Mouse (Mus musculus) heart, embryonic 15.5 days (tissue): ENCODE measurements around the gene 4922502D21Rik. TPM values are rescaled to one million over a fixed set of nuclear protein-coding genes. Genes with fewer than 3 reads are reported as not detected.
"Not testable (repeated sequence)": the region's sequence is repeated elsewhere in the genome, so short reads cannot be mapped to it uniquely, and the experiment has no call there.

Experiments
- ATAC-seq: fragments of 200-750 bp; cut with Nextera tagmentation; replicated peaks from 2 replicates; pipeline ENCODE4 v1.8.0; 2017; ENCODE audit warnings: low read depth, moderate TSS enrichment; ENCODE audit not compliant: insufficient number of reproducible peaks, insufficient read depth, low FRiP score
- H3K27ac ChIP-seq: fragments of 300-500 bp; sonication (generic); 2 replicates; pipeline ENCODE4 v1.5.1; 2015; ENCODE audit warnings: mild to moderate bottlenecking, inconsistent platforms
- H3K27me3 ChIP-seq: fragments of 300-500 bp; sonication (generic); 2 replicates; pipeline ENCODE4 v1.6.1; 2015; ENCODE audit warnings: inconsistent platforms
- H3K36me3 ChIP-seq: fragments of 300-500 bp; sonication (generic); 2 replicates; pipeline ENCODE4 v1.6.1; 2015; ENCODE audit warnings: mild to moderate bottlenecking, inconsistent platforms
- H3K4me1 ChIP-seq: fragments of 300-500 bp; sonication (generic); replicated peaks from 2 replicates; pipeline ENCODE4 v1.6.1; 2015; ENCODE audit warnings: inconsistent platforms
- H3K4me2 ChIP-seq: fragments of 300-500 bp; sonication (generic); 2 replicates; pipeline ENCODE4 v1.6.1; 2015; ENCODE audit warnings: inconsistent platforms, mild to moderate bottlenecking, moderate library complexity
- H3K4me3 ChIP-seq: fragments of 300-500 bp; sonication (generic); 2 replicates; pipeline ENCODE4 v1.5.1; 2015; ENCODE audit warnings: mild to moderate bottlenecking, inconsistent platforms
- H3K9ac ChIP-seq: fragments of 300-500 bp; sonication (generic); 2 replicates; pipeline ENCODE4 v1.6.1; 2015; ENCODE audit warnings: mild to moderate bottlenecking, inconsistent platforms
- H3K9me3 ChIP-seq: fragments of 300-500 bp; sonication (generic); replicated peaks from 2 replicates; pipeline ENCODE4 v1.6.1; 2016; ENCODE audit warnings: inconsistent platforms
- WGBS: fragments of 180-500 bp; shearing (Covaris S2); methylation state at CpG from one replicate; pipeline ENCODE4 v1.1.7; 2015; ENCODE audit warnings: mixed read lengths; 5-methylcytosine and 5-hydroxymethylcytosine counted together
- polyA plus RNA-seq: library from polyadenylated mRNA; unstranded; fragments of >200 nt; fragmentation: Nextera tagmentation; extraction: Ambion mirVana; gene quantifications from 2 replicates; pipeline ENCODE4 v1.2.1, GENCODE M21; 2015

4922502D21Rik gene
- polyA plus RNA-seq, 1 experiment from 2014 or later, result not detected

GRCm38 (mm10) chr6:129344408-129344807, 12.8 kb upstream of the 4922502D21Rik start:
- Histone ChIP-seq H3K27me3 (no peaks in the 10 kb centered on the region), H3K4me1 (no peaks in the 10 kb centered on the region), H3K9ac (no peak overlapping the region), H3K9me3 (no peaks in the 10 kb centered on the region), H3K4me2 (no peak overlapping the region), H3K36me3 (no peaks in the 10 kb centered on the region), H3K27ac (no peak overlapping the region), H3K4me3 (no peak overlapping the region)
- WGBS, result 69% methylated on average over 3 of the region's 3 CpGs
- no peak for ATAC-seq

GRCm38 (mm10) chr6:129342391-129342790, 10.8 kb upstream of the 4922502D21Rik start, which contains the start of gene Clec12a:
Gene Clec12a (plus strand): TSS chr6:129342691.
- 75% methylated on average over 4 of the region's 4 CpGs for WGBS
- H3K4me3 ChIP-seq, H3K27ac ChIP-seq, H3K9me3 ChIP-seq, H3K9ac ChIP-seq, H3K36me3 ChIP-seq, H3K4me2 ChIP-seq, H3K4me1 ChIP-seq, ATAC-seq, H3K27me3 ChIP-seq: not testable (repeated sequence)

- H3K4me1 ChIP-seq, result no peaks in the 10 kb centered on the region; the same call in 1 of the 2 replicates
- no peaks in the 10 kb centered on the region for H3K36me3 ChIP-seq
- H3K4me2 ChIP-seq, result no peak overlapping the region
- ATAC-seq, result no peak
- H3K9me3 ChIP-seq, result no peaks in the 10 kb centered on the region
- no peak overlapping the region for H3K9ac ChIP-seq
- H3K27me3 ChIP-seq, result no peaks in the 10 kb centered on the region
- no peak overlapping the region for H3K4me3 ChIP-seq
- WGBS, result 59% methylated on average over 1 of the region's 1 CpGs
- no peak overlapping the region for H3K27ac ChIP-seq
Observed at GRCm38 (mm10) chr6:129337751-129338150, 6.2 kb upstream of the 4922502D21Rik start.

DNA sequence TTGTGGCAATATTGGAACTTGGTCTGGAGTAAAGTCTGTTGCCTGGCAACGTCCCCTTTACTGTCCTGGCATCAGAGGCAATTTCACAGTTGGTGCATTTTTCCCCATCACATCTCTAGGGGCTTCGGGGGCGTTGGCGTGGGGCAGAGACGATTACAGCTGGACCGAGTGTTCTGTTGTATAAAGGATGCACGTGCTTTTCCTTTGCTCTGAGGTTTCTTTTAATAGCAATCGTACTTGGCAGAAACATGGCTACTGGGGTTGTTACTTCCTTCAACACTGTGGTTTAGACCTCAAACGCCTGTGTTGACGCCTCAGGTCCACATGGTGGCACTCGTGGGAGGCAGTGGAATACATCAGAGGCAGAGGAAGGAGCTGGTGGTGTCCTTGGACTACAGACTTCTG, 2.1 kb upstream of the 4922502D21Rik start:
- Histone ChIP-seq H3K4me2 (peak overlapping the region; percentile 44; the same call in 1 of the 2 replicates), H3K36me3 (no peaks in the 10 kb centered on the region), H3K27ac (no peak overlapping the region), H3K4me1 (no peaks in the 10 kb centered on the region; the same call in 1 of the 2 replicates), H3K4me3 (no peak overlapping the region), H3K27me3 (no peaks in the 10 kb centered on the region), H3K9me3 (no peaks in the 10 kb centered on the region), H3K9ac (no peak overlapping the region)
- ATAC-seq, result peak; percentile 53
- 17% methylated on average over 11 of the region's 11 CpGs for WGBS

DNA sequence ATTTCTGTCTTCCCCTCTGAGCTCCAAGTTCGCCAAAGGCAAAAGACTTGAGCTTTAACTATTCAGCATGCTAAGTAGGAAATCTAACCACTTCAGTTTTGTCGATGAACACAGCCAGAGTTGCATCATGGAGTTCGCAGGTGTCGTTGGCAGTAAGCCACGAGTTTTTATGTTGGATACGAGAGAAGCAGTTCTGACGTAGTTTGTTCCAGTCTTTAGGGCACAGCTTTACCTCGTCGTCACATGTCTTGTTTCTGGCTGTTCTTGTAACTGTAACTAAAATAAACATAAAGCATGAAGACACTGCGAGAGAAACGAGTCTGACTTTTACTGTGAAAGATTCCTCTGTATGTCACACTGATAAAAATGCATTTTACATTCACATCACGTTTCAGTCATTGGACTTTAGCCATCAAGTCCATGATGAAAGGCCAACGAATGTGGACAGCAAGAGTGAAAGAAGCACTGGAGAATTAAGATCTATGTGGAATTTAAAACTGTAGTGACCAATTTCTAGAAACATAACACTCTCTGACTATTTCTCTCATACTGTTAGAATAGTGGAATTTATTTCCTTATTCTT, 4.9 kb downstream of the 4922502D21Rik start:
- H3K9me3 ChIP-seq, result no peaks in the 10 kb centered on the region
- no peak for ATAC-seq
- H3K9ac ChIP-seq, result no peak overlapping the region
- no peaks in the 10 kb centered on the region for H3K27me3 ChIP-seq
- WGBS, result 50% methylated on average over 13 of the region's 13 CpGs
- no peaks in the 10 kb centered on the region for H3K36me3 ChIP-seq
- H3K4me2 ChIP-seq, result no peak overlapping the region
- H3K27ac ChIP-seq, result no peak overlapping the region
- no peak overlapping the region for H3K4me3 ChIP-seq
- no peaks in the 10 kb centered on the region for H3K4me1 ChIP-seq

GRCm38 (mm10) chr6:129326016-129326415, 5.6 kb downstream of the 4922502D21Rik start:
- 67% methylated on average over 1 of the region's 1 CpGs for WGBS
- ATAC-seq, result no peak
- H3K27ac ChIP-seq, result no peak overlapping the region
- H3K4me1 ChIP-seq, result no peaks in the 10 kb centered on the region
- H3K4me2 ChIP-seq, result no peak overlapping the region
- H3K9ac ChIP-seq, result no peak overlapping the region
- H3K36me3 ChIP-seq, result no peaks in the 10 kb centered on the region
- H3K4me3 ChIP-seq, result no peak overlapping the region
- H3K9me3 ChIP-seq, result no peaks in the 10 kb centered on the region
- no peaks in the 10 kb centered on the region for H3K27me3 ChIP-seq

- Histone ChIP-seq H3K9me3 (no peaks in the 10 kb centered on the region), H3K9ac (no peak overlapping the region), H3K4me2 (no peak overlapping the region), H3K4me1 (no peaks in the 10 kb centered on the region), H3K4me3 (no peak overlapping the region), H3K27me3 (no peaks in the 10 kb centered on the region), H3K27ac (no peak overlapping the region), H3K36me3 (no peaks in the 10 kb centered on the region)
- no peak for ATAC-seq
- 70% methylated on average over 4 of the region's 4 CpGs for WGBS
Observed at GRCm38 (mm10) chr6:129319331-129319730, 12.3 kb downstream of the 4922502D21Rik start.

DNA sequence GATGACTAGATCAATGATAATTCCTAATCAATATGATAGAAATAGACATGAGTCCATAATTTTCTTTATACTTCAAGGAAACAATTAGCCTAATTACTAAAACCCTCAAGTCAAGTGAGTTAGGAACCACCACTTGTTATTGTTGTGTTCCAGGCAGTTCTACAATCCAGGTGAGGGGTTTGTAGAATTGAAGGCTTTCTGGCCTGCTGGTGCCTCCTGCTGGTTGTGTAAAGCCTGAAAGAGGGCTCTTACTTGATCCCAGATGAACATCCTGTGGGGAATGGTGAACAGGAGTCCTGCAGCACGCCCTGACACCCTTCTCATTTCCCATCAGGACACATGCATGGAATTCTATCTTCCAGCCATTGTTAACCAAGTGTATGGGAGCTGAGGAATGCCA, 13.2 kb downstream of the 4922502D21Rik start:
- no peaks in the 10 kb centered on the region for H3K27me3 ChIP-seq
- ATAC-seq, result no peak
- no peaks in the 10 kb centered on the region for H3K4me1 ChIP-seq
- 26% methylated on average over 1 of the region's 1 CpGs for WGBS
- no peak overlapping the region for H3K4me2 ChIP-seq
- H3K9ac ChIP-seq, result no peak overlapping the region
- H3K36me3 ChIP-seq, result no peaks in the 10 kb centered on the region
- H3K27ac ChIP-seq, result no peak overlapping the region
- no peaks in the 10 kb centered on the region for H3K9me3 ChIP-seq
- H3K4me3 ChIP-seq, result no peak overlapping the region

GRCm38 (mm10) chr6:129316463-129316862, 15.1 kb downstream of the 4922502D21Rik start:
- no peak overlapping the region for H3K4me2 ChIP-seq
- no peaks in the 10 kb centered on the region for H3K9me3 ChIP-seq
- H3K27me3 ChIP-seq, result no peaks in the 10 kb centered on the region
- H3K27ac ChIP-seq, result no peak overlapping the region
- H3K9ac ChIP-seq, result no peak overlapping the region
- no peaks in the 10 kb centered on the region for H3K4me1 ChIP-seq
- no peak overlapping the region for H3K4me3 ChIP-seq
- no peaks in the 10 kb centered on the region for H3K36me3 ChIP-seq
- 69% methylated on average over 2 of the region's 2 CpGs for WGBS
- no peak for ATAC-seq

GRCm38 (mm10) chr6:129315698-129316097, 15.9 kb downstream of the 4922502D21Rik start:
- no peaks in the 10 kb centered on the region for H3K4me1 ChIP-seq
- H3K9me3 ChIP-seq, result no peaks in the 10 kb centered on the region
- no peaks in the 10 kb centered on the region for H3K36me3 ChIP-seq
- no peak overlapping the region for H3K4me3 ChIP-seq
- H3K4me2 ChIP-seq, result no peak overlapping the region
- 62% methylated on average over 1 of the region's 1 CpGs for WGBS
- no peak for ATAC-seq
- no peaks in the 10 kb centered on the region for H3K27me3 ChIP-seq
- H3K9ac ChIP-seq, result no peak overlapping the region
- no peak overlapping the region for H3K27ac ChIP-seq

DNA sequence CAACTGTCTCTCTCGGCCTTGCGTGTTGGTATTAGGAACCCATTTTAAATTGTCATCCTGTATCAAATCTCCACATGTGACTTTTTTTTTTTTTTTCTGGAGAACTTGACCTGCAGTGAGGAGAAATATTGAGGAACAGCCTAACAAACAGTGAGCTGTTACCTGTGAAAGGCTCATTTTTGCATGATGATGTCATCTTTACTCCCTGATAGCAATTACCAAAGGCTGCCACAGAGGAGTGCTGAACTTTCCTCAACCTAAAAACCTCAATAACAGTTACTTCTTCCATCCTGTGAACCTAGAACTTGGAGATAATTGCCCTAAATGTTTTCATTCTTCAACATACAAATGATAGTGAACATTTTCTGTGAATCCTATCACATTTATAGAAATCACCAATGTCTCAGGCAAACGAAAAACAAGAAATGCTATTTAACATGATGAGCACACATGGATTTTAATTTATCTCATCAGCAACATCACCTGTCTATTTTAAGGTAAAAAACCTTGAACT, 16.9 kb downstream of the 4922502D21Rik start:
- no peak overlapping the region for H3K4me2 ChIP-seq
- ATAC-seq, result no peak
- H3K9ac ChIP-seq, result no peak overlapping the region
- H3K36me3 ChIP-seq, result no peaks in the 10 kb centered on the region
- no peaks in the 10 kb centered on the region for H3K27me3 ChIP-seq
- H3K9me3 ChIP-seq, result no peaks in the 10 kb centered on the region
- no peak overlapping the region for H3K27ac ChIP-seq
- H3K4me3 ChIP-seq, result no peak overlapping the region
- no peaks in the 10 kb centered on the region for H3K4me1 ChIP-seq
- WGBS, result 81% methylated on average over 3 of the region's 3 CpGs

DNA sequence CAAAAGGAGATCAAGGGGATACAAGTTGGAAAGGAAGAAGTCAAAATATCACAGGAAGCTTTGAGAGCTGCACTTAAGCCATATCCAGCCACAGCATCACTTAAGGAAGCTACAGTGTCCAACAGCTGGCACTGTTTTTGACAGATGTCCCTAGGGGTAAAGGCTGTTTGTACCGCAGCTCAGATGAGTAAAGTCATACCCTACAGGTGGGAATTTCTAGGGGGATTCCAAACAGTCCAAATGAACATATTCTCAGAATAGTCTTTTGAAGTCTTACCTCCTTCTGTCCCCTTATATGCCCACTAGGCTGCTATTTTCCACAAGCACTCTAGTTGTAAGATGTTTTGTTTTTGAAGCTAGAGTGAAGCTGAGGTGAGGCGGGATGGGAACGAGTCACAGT, 19.1 kb downstream of the 4922502D21Rik start:
- no peaks in the 10 kb centered on the region for H3K27me3 ChIP-seq
- H3K27ac ChIP-seq, result no peak overlapping the region
- no peak overlapping the region for H3K4me3 ChIP-seq
- no peak overlapping the region for H3K4me2 ChIP-seq
- no peaks in the 10 kb centered on the region for H3K4me1 ChIP-seq
- 73% methylated on average over 3 of the region's 3 CpGs for WGBS
- H3K9ac ChIP-seq, result no peak overlapping the region
- ATAC-seq, result no peak
- H3K36me3 ChIP-seq, result no peaks in the 10 kb centered on the region
- H3K9me3 ChIP-seq, result no peaks in the 10 kb centered on the region
